Mouse (Mus musculus): ENCODE data around the gene Gm17334. TPM values are rescaled to one million over a fixed set of nuclear protein-coding genes. Genes with fewer than 3 reads are reported as not detected.

Gene Gm17334
- 0.18 and 0.31 TPM in 2 replicates for polyA plus RNA-seq (2012; rRNA removed)

DNA sequence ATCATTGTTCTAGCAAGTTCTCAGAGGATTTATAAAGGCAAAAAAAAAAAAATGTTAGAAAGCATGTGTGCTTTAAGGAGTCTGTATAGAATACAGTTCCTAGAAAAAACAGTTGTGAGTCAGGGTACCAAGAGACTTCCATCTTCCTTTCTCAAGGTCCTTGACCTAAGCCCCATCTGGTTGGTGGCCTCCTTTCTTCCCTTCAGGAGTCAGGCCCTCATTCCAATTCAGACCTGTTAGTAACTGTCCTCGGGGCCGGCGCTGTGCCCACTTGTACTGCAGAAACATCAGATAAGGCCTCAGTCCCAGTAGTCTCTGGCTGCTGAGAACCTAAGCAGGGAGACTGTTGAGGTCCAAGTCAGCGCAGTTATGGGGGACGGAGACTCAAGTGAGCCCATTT, at the start of gene Gm17334:
TSS of gene Gm17334 (minus strand) at position 101 of the 400 bp plus-strand sequence.

DNA sequence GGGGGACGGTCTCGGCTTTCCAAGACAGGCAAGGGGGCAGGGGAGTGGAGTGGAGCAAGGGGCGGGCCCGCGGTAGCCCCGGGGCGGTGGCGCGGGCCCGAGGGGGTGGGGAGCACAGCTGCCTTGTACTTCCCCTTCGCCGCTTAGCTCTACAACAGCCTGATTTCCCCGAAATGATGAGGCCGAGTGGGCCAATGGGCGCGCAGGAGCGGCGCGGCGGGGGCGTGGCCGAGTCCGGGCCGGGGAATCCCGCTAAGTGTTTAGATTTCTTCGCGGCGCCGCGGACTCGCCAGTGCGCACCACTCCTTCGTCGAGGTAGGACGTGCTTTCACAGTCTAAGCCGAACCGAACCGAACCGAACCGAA, 3.2 kb downstream of the Gm17334 start, which contains the start of gene Irf1:
TSS of gene Irf1 (plus strand) at position 255 of the 365 bp plus-strand sequence.

Other genes starting within 250 kb of the Gm17334 start
- 126 and 129 TPM in 2 replicates for gene Kif3a, start 205.8 kb downstream of the Gm17334 start, polyA plus RNA-seq (2012; rRNA removed)
- gene Il4, start 154.5 kb downstream of the Gm17334 start, polyA plus RNA-seq (2012; rRNA removed): 0.19 TPM in 1 of 2 replicates, not detected in the other
- gene Il13, start 138.5 kb downstream of the Gm17334 start, polyA plus RNA-seq (2012; rRNA removed): not detected in 2 replicates
- 4.9 and 5.6 TPM in 2 replicates for gene Rad50, start 65.9 kb downstream of the Gm17334 start, polyA plus RNA-seq (2012; rRNA removed)
- 0.07 and 0.17 TPM in 2 replicates for gene Il5, start 52.4 kb downstream of the Gm17334 start, polyA plus RNA-seq (2012; rRNA removed)
- 4.0 and 4.7 TPM in 2 replicates for gene Irf1, start 3.2 kb downstream of the Gm17334 start, polyA plus RNA-seq (2012; rRNA removed)
- gene Gm12216, start 86.1 kb upstream of the Gm17334 start, polyA plus RNA-seq (2012; rRNA removed): 0.26 and 0.76 TPM in 2 replicates
- gene Slc22a5, start 118.5 kb upstream of the Gm17334 start, polyA plus RNA-seq (2012; rRNA removed): 17.6 and 19.4 TPM in 2 replicates
- gene Slc22a21, start 207.1 kb upstream of the Gm17334 start, polyA plus RNA-seq (2012; rRNA removed): 4.8 and 5.2 TPM in 2 replicates

Data from central nervous system, embryonic 18 days (tissue).